Mouse (Mus musculus): Measurements from ENCODE around the gene Gsn.

Gsn gene

DNA sequence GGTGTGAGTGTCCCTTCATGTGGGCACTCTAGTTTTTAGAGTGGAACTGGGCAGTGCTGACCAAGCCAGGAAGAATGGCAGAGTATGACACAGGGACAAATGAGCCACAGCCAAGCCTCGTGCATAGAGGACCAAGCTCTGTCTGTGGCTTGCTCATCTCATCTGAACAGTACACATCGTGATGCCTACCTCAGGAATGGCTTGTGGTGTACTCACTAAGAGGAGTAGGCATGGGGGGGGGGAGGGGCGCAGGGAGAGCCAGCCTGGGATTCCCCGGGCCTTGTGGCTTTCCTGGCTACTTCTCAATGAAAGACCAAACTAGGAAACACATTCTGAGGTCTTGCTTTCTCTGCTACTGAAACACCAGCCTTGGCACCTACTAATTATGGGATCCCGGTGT lies 1.2 kb upstream of the Gsn start:
- DNase-seq, result no peak

DNA sequence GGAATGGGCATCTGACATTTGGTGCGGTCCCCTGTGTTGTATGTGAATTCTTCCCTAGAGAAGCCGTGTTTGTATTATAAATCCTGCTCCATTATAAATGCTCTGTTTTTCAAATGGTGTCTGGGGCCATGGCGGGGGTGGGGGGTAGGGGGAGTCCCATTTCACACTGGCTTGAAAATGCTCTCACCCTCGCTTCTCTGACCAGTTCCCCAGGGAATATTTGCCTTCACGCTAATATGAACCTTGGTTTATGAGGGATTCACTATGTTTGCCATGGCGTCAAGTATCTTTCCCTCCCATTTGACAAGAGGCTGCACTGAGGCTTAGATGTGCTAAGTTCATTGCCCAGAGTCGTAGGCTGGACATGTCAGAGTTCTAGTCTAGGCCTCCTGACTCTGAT lies 718 bp upstream of the Gsn start:
- no peak for DNase-seq

DNA sequence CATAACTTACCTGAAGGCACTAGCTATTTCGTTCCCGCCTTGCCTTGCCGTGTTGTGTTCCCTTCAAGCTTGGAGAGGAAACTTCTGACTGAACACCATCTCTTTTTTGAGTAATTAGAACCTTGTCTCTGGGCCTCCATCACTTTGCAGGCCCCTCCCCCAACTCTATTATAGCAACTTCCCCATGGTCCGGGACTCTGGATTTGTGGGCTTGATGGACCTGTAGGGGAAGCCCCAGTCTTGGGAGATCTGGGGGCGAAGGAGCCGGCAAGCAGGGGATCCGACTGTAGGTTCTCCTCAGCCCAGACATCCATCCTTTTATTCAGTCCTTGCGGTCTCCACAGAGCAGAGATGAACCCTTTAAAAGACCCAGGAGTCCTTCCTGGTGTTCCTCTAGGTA lies 752 bp downstream of the Gsn start:
- no peak for DNase-seq

DNA sequence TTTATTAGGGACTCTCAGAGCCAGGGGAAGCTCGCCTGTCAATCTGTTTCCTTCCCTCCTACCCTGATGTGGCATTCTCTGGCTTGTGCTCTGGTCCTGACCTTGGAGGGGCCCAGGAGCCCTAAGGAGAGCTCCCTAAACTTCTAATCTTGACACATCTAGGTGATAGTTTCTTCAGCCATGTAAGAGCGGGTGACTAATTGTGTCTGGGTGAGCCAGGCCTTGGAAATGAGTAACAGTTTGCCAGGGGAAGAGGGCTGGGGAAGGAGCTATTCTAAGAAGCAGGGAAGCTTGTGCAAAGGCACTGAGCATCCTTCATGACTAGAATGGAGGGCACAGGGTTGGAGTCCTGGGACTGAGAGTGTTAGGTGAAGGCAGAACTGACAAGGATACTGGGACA lies 1.7 kb downstream of the Gsn start:
- no peak for DNase-seq

DNA sequence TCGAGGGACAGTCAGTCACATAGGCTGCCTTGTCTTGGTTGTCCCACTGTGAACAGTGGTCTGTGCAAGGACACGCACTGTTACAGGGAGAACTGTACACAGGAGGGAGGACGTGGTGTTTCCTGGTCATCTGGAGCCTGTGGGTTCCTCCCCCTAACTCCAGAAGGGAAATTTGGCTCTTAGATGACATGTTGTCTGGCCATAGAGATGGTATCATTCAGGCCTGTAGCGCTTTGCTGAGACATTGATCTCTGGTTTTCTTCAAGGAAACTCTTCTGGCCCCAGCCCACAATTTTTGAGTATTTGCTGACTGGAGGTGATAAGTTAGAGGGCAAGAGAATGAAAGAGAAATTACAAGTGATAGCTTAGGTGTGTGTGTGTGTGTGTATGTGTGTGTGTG lies 2.4 kb downstream of the Gsn start:
- no peak for DNase-seq

DNA sequence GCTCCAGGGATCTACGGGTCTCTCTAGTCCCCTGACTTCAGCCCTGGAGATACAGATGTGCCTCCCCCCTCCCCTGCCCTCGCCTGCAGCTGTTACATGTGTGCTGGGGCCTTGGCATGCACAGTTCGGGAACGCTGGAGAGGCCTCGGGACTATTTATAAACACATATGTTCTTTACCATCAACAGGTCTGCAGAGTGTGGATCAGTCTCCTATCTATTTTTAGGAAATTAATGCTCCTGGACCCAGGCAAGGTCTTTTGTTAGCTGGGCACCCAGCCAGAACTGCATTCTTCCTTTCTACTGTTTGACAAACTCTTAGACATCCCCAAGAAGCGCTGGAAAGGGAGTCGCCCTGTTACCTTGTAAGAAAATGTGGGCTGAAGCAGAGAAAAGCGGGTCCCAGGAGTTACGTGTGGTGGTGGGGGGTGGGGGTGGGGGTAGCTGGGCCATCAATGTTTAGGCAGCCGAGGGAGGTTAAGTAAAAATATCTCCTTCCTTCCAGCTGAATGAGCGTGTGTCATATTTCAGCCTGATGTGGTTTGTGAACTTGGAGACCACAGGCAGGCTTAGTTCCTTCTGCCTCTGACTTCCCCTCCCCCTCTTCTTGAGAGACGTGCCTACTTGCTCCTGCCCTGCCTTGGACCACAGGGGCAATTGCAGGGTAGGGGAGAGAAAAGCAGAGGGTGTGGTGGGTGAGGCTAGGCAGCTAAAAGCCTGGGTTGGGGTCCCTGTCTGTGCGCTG lies 3.3 kb downstream of the Gsn start:
- peak in 1 of 2 experiments; percentile 38 for DNase-seq

DNA sequence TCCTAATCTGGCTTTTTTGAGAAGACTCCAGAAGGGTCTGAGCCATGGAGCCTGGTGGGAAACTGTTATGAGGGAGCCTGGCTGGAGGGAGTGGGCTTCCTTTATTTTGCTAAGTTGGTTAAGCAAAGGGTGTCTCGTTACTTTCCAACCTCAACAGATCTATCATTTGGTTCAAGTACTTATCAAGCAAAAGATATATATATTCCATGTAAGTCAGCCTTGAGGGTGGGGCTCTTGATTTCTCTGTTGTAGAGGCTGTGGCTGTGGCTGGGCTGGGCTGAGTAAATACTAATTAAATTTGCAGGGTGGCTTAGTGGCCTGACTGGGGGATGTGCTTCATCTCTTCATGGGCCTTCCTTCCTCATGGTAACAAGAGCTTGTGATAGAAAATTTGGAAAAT lies 4.1 kb downstream of the Gsn start:
- no peak for DNase-seq

DNA sequence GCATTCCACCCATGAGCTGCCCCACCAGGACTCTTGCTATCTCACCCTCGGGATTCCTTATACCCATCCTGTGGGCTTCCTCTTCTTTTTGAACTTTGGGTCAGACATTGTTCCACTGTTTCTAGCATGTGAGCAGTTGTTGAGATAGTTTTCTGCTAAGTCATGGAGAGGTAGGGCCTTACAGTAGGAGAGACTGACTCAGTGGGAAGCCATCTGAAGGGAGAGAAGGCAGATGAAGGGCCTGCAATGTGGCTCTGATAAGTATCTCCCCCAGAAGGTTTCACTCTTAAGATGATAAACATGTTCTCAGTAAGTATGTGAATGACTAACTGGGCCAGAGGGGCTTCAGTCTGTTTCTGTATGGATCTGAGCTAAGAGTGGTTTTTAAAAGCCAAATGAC lies 7.9 kb downstream of the Gsn start:
- no peak for DNase-seq

DNA sequence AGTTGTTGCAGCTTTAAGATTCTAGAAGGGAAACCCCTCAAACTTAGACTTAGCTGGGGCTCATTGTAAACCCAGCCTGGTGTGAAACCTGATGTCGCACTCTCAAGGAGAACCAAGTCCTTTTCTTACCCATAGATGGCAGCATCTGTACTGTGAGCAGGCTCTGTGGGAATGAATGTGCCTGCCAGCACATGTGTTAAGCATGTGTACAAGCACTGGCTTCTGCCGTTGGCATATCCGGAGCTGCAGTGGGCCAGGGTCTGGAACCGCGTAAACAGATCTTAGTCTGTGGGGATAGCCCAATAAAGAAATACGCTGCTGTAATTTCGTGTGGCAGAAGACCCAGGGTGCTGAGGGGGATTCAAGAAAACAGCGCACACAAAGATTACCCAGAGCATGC lies 9.1 kb downstream of the Gsn start:
- DNase-seq, result peak; percentile 58 to 71

DNA sequence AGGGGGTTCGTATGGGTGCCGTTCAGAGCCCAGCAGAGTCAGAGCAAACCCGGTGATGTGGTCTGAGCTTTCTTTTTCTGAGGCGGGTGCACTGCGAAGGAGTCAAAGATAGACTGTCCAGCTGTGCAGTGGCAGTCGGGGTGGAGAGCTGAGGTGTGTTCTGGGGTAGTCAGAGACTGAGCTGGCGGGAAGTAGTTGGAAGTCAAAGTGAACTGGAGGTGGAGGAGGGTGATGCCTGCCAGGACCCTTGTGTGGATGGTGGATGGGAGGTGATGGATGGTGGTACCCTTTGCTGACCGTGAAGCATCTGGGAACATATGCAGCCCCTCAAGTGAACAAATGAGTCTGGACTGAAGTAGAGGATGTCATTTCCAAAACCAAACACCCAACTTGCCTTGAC lies 9.6 kb downstream of the Gsn start:
- DNase-seq, result no peak

DNA sequence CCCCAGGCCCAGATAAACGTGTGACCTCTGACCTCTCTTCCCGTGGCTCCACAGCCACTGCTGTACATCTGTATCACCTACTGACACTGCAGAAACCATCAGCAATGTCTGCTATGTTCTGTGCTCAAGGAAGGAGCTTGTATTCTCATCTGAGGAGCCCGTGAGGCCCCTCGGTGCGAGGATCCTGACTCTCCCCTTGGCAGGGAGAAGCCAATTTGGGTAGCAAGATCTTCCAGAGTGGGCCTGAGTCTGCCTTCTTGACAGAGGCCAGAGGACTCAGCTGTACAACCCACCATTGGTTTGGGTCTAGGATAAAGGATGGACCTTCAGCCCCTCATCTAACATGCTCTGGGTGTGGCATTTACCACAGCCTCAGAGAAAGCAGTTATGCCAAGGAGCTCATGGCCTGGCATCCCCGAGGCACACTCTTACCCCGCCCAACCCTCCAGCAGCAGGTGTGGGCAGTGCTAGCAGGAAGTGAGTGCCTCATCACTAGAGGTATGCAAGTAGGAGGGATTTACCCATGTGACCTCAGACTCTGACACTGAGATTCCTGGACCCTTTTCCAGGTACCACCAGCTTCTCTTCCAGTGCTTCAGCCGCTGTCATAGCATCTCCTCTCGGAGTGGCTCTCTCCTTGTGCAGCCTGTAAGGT lies 10.2 kb downstream of the Gsn start:
- no peak for DNase-seq

DNA sequence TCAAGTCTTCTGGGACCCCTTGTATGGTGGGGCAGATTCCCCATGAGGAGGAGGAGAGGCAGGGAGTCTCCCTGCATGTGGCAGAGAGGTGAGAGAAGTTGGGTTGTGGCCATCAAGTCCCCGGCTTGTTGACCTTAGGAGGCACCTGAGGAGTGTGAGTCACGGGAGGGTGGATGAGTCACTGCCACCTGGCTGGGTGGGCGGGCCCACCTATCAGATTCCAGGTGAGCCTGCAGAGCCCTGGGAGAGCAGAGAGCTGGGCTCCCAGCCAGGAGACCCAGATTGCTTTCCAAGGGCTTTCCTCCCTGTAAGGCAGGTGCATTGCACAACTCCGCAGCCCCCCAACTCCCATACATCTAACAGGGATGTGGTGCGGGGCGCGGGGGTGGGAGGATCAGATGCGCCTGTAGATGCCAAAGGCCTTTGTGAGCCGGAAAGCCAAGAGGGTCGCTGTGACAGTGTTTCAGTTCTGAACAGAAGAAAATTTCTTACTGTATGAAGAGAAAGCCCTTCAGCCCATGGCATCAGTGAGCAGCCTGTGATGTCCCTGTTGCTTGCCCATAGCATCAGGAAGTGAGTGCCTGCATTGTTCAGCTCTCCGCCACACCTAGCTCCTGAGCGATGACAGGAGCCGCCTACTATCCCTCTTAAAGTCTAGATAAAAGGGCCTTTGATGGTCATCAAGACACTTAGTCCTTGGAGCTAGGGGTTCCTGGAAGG lies 11.1 kb downstream of the Gsn start:
- peak; percentile 50 to 56 for DNase-seq

DNA sequence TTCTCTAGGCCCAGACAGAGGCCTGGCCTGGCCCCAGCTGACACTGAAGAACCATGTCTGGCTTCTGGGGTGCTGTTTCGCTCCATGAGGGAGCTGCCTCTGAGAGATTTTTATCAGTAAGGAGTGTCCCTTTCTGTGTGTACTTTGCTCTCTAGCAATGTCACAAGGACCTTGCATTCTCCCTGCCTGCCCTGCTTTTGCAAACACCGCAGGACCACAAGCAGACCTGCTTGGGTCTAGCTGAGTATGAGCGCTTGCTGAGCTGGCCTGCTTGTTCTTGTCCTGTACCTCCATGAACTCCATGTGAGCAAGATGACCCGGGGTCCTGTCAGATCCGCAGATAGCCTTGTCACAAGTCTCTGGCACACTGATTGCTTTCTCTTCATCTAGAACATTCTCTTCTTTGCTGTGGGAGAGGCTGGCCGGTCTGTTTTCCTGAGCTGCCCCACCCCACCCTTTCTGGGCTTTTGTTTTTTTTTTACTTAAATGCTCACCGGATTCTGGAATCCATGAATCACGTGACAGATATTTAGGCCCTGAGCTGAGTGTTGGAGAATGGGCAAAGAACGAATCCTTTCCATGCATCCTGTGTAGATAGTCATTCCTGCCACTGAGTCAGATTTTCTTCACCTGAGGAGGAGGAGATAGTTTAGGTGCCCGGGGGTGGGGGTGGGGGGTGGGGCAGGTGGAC lies 11.8 kb downstream of the Gsn start:
- no peak for DNase-seq

DNA sequence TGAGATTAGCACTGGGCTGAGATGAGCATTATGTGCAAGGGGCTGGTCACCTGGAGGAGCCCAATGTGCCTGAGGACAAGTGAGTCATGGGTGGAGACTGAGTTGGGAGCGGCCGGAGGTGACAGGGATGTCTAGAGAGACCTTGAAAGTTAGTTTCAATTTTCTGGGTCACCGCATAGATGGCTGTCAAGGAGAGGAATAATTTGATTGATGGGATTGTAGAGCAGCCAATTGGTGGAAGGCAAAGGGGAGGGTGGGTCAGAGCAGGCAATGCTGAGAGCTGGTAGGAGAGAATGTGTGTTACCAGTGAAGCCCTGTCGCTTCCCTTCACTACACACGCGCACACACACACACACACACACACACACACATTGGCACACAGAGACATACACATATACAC lies 13.0 kb downstream of the Gsn start:
- DNase-seq, result no peak

DNA sequence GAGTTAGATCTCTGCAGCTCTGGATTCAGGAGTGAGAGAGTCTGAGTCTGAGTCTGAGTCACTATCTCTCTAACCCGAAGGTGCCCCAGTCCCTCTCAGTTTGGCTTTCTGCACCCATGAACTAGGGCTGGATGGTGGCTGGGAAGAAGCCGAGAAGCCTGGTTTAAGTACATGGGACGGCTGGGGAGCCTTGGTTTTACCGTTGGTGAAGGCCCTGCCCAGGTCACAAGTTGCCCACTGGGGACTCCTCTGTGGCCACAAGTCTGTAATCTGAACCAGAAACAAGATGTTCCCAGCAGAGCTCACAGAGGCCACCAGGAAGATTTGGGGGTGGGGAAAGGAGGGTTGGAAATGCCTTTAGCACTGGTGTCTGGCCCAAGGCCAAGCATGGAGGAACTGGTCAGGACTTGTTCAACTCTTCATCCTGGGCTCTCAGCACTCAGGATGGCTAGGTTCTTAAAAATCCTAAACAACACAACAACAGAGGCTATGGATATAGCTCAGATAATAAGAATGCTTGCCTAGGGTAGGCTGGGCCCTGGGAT lies 13.6 kb downstream of the Gsn start:
- peak; percentile 66 to 67 for DNase-seq

DNA sequence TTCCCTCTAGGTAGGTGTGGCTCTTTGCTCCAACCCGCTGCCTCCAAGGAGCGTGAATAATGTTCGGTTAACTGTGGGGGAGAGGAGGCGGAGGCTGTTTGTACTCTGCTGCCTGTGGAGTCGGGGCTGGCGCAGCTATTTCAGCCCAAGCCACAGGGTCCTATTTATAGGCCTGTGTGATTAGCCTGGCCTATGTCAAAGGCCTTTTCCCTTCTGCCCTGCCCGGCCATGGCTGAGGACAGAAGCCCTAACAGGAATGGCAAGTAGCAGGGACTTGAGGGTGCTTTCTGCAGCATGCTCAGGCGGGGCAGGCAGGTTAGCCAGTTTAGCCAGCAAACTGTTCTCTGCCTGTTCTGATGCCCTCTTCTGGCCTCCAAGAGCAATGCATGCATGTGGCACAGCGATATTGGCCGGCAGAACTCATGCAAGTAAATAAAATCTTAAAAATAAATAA lies 14.4 kb downstream of the Gsn start:
- DNase-seq, result peak; percentile 70 to 78

DNA sequence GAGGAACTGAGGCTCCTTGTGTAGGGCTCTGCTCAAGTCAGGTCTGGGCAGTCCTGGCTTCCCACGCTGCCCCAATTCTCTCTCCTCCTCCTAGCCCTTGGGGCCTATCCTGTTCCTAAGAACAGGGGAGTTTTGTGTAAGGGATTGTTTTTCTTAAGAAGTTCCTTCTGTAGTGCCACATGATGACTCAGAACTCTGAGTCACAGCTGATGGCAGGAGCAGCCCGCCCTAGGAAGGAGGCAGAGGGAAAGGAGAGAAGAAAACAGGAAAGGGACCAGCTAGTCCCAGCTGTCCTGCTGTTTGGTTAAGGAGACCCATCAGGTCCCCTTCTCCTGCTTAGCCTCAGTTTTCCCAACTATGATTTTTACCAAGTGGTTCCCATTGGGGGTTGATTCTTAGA lies 15.6 kb downstream of the Gsn start:
- peak in 1 of 2 experiments; percentile 30 for DNase-seq

DNA sequence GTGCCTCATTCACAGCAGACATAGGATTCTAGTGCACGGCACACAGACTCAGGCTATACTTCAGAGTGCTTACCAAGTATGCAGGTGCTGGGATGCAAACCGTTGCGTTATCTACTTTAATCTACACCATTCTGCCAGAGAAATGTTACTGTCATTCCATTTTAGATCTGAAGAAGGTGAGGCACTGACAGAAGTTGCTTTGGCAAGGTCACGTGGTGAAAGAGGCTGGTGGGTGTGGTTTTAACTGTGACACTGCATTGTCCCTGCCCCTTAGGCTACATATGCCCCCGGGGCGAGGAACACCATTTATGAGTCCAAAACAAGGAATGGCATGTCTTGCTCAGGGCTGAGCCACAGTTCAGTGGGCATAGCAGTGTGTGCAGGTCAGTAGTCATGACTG lies 16.7 kb downstream of the Gsn start:
- DNase-seq, result no peak

DNA sequence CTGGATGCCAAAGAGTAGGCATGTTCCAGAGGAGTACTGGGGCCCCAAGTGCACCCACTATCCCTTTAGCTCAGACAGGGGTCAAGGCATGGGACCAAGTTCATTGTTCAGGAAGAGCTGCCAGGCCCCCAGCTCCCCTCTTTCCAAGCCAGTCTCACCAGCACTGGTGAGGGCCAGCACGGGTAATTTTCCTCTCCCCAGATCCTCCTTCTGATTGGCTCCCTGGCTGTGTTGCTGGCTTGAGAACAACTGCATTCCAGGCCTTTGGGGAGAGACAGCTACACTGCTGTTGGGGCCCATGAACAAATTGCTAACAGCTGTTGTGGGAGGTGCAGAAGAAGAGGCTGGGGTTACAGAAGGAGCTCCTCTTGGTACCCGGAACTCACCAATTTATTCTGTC lies 17.4 kb downstream of the Gsn start:
- peak; percentile 34 to 54 for DNase-seq

DNA sequence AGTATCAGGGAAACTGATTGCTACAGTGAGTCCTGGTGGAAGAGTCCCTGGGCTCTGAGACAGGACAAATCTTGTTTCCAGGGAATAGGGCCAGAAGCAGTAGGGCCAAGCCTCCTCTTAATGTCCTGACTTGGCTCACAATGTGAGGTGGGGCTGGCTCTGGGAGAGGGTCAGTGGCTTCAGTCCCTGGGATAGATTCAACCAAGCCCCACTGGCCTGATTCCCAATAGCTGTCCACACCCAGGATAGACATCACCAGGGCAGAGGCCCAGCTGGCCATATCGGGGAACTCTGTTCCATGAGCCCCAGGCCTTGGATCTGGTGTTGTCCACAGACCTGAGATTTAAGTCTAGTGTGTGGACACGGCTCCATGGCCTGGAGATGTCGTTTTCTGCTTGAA lies 21.5 kb downstream of the Gsn start:
- no peak for DNase-seq

DNA sequence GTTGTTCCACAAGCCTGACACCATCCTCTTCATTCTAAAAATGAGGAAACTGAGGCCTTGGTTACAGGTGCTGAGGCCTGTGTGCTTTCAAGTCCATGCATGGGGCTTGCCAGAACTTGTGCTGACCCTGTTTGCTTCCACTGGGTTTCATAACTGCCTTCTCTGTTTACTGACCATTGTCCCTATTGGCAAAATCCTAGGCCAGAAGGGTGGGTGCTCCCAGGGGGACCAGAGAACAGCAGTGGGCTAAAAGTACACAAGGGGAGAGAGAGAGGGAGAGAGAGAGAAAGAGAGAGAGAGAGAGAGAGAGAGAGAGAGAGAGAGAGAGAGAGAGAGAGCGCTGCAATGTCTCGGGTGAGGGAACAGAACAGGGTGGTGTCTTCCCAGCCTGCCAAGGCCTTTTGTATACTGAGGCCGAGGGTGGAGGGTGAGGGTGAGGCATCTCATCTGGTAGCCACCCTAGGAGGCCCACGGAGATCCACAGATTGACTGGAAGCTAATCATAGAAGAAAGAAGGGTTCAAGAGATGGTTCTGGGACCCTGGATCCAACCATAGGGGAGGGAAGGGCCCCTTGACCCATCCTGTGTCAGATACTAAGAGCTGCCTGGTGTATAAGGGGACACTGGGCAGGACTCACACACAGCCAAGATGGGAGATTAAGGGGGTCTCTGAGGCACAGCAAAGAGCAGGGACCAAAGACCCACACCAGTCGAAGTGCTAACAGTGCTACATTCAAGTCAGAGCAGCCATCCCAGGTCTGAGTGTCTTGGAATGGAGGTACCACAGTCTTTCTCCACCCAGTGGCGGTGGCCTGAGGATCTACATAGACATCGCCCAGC lies 22.4 kb downstream of the Gsn start:
- no peak for DNase-seq

DNA sequence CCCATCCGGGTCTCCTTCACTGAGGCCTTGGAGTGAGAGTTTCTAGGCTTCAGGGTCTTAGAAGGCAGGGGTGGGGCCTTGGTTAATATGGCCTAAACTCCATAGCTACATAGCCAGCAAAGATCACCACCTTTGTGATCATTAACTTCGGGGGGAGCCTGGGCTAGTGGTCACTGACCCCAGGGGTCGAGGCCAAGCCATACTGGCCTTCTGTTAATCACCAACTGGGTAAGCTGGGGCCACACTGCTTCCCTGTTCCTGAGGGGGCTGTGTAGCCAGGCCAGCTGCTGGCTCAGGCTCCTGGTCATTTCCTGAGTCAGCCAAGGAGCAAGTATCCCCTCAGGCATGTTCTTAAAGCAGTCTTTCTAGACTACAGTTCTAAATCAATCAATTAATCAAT lies 23.8 kb downstream of the Gsn start:
- peak; percentile 50 to 78 for DNase-seq
